Mouse (Mus musculus): ENCODE measurements at regions not wholly inside any gene's neighbourhood (a gene's known extent, or its start where the extent isn't known, plus 50 kb on each side); places are given as distances from the start of the nearest gene placed in this dataset.
A peak's percentile ranks its signal among the peaks of the same experiment; 100 is the strongest.

- no peak for DNase-seq (ENCODE audit: inconsistent age in 2 of 2, low spot score in 1 of 2)
These were observed 611.4 kb upstream of the Clint1 start for GRCm38 (mm10) chr11:45240419-45240818.

- DNase-seq (ENCODE audit: inconsistent age in 2 of 2, low spot score in 1 of 2) = no peak
These were observed 610.2 kb upstream of the Clint1 start for GRCm38 (mm10) chr11:45241671-45242070.

GRCm38 (mm10) chr11:45244796-45245195 lies 607.1 kb upstream of the Clint1 start:
- DNase-seq (ENCODE audit: inconsistent age in 2 of 2, low spot score in 1 of 2) = no peak

- no peak for DNase-seq (ENCODE audit: inconsistent age in 2 of 2, low spot score in 1 of 2)
These were observed 595.8 kb upstream of the Clint1 start for GRCm38 (mm10) chr11:45256019-45256418.

- no peak for DNase-seq (ENCODE audit: inconsistent age in 2 of 2, low spot score in 1 of 2)
These were observed 589.7 kb upstream of the Clint1 start for GRCm38 (mm10) chr11:45262198-45262597.

GRCm38 (mm10) chr11:45264001-45264400 lies 587.9 kb upstream of the Clint1 start:
- DNase-seq (ENCODE audit: inconsistent age in 2 of 2, low spot score in 1 of 2) = peak in 1 of 2 experiments; percentile 22

GRCm38 (mm10) chr11:45265171-45265988 lies 586.5 kb upstream of the Clint1 start:
- DNase-seq (ENCODE audit: inconsistent age in 2 of 2, low spot score in 1 of 2) = peak in 1 of 2 experiments; percentile 41

GRCm38 (mm10) chr11:45265989-45266302 lies 585.9 kb upstream of the Clint1 start:
- DNase-seq (ENCODE audit: inconsistent age in 2 of 2, low spot score in 1 of 2) = no peak

GRCm38 (mm10) chr11:45269215-45269614 lies 582.6 kb upstream of the Clint1 start:
- no peak for DNase-seq (ENCODE audit: inconsistent age in 2 of 2, low spot score in 1 of 2)

- no peak for DNase-seq (ENCODE audit: inconsistent age in 2 of 2, low spot score in 1 of 2)
These were observed 580.6 kb upstream of the Clint1 start for GRCm38 (mm10) chr11:45271206-45271605.

GRCm38 (mm10) chr11:45274446-45275119 lies 577.3 kb upstream of the Clint1 start:
- no peak for DNase-seq (ENCODE audit: inconsistent age in 2 of 2, low spot score in 1 of 2)

GRCm38 (mm10) chr11:45275170-45275569 lies 576.7 kb upstream of the Clint1 start:
- DNase-seq (ENCODE audit: inconsistent age in 2 of 2, low spot score in 1 of 2) = peak in 1 of 2 experiments; percentile 46

- DNase-seq (ENCODE audit: inconsistent age in 2 of 2, low spot score in 1 of 2) = no peak
These were observed 555.1 kb upstream of the Clint1 start for GRCm38 (mm10) chr11:45296772-45297171.

- no peak for DNase-seq (ENCODE audit: inconsistent age in 2 of 2, low spot score in 1 of 2)
These were observed 539.9 kb upstream of the Clint1 start for GRCm38 (mm10) chr11:45311934-45312333.

- DNase-seq (ENCODE audit: inconsistent age in 2 of 2, low spot score in 1 of 2) = no peak
These were observed 528.1 kb upstream of the Clint1 start for GRCm38 (mm10) chr11:45323766-45324165.

- no peak for DNase-seq (ENCODE audit: inconsistent age in 2 of 2, low spot score in 1 of 2)
These were observed 521.5 kb upstream of the Clint1 start for GRCm38 (mm10) chr11:45330319-45330718.

GRCm38 (mm10) chr11:45333756-45334155 lies 518.1 kb upstream of the Clint1 start:
- DNase-seq (ENCODE audit: inconsistent age in 2 of 2, low spot score in 1 of 2) = no peak

- no peak for DNase-seq (ENCODE audit: inconsistent age in 2 of 2, low spot score in 1 of 2)
These were observed 502.5 kb upstream of the Clint1 start for GRCm38 (mm10) chr11:45349331-45349730.

GRCm38 (mm10) chr11:45365343-45365742 lies 486.5 kb upstream of the Clint1 start:
- DNase-seq (ENCODE audit: inconsistent age in 2 of 2, low spot score in 1 of 2) = no peak

GRCm38 (mm10) chr11:45389243-45390146 lies 462.4 kb upstream of the Clint1 start:
- DNase-seq (ENCODE audit: inconsistent age in 2 of 2, low spot score in 1 of 2) = no peak

GRCm38 (mm10) chr11:45396009-45396408 lies 455.8 kb upstream of the Clint1 start:
- DNase-seq (ENCODE audit: inconsistent age in 2 of 2, low spot score in 1 of 2) = no peak

Measured in adrenal gland, adult (tissue).